Mouse (Mus musculus) cerebellum, adult 2 months (tissue): ENCODE results near the gene Kcnip1.

ENCODE experiments used
- CTCF ChIP-seq: fragments of 200-500 bp; IDR thresholded peaks from 2 replicates; pipeline ENCODE4 v1.5.1; 2011; ENCODE audit warnings: low read depth, mild to moderate bottlenecking, control low read depth, low read length, moderate library complexity, borderline replicate concordance; ENCODE audit not compliant: insufficient read depth
- POLR2A ChIP-seq: fragments of 200-500 bp; IDR thresholded peaks from 2 replicates; pipeline ENCODE4 v1.6.1; 2011; ENCODE audit warnings: low read length, control low read depth, borderline replicate concordance; ENCODE audit not compliant: insufficient read depth

DNA sequence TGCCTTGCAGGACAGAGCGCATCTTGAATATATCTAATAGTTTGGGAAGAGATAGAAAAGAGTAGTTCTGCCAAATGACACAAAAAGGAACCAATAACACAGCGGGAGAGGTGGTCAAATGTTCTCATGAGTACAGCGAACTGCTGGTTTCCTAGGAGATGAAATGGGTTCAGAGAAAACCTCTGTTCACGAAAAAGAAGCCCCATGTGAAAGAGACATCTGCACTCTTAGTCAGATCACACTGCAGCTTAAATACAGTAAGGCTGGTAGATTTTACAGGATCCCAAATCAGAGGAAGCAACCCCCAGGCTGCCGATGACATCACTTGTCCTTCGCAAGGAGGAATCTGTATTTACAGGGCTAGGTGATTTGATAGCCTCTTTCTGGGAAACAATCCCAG lies 126.2 kb downstream of the Kcnip1 start:
- TF ChIP-seq POLR2A (no peak), CTCF (no peak)
